Mouse (Mus musculus) bone marrow macrophage, adult 2 months (primary cell): ENCODE results near the gene Apol6. TPM values are rescaled to one million over a fixed set of nuclear protein-coding genes. Genes with fewer than 3 reads are reported as not detected.

Source experiments
- H3K27ac ChIP-seq: 2 replicates; pipeline ENCODE4 v1.5.1; 2012; ENCODE audit warnings: low read depth, low read length; ENCODE audit not compliant: insufficient read depth
- H3K4me1 ChIP-seq: 2 replicates; pipeline ENCODE4 v1.6.1; 2012; ENCODE audit warnings: low read length; ENCODE audit not compliant: control insufficient read depth, insufficient read depth
- H3K4me3 ChIP-seq: 2 replicates; pipeline ENCODE4 v1.5.1; 2012; ENCODE audit warnings: mild to moderate bottlenecking, low read length, moderate library complexity; ENCODE audit not compliant: insufficient read depth
- CTCF ChIP-seq: IDR thresholded peaks from 2 replicates; pipeline ENCODE4 v1.5.1; 2012; ENCODE audit warnings: low read depth, mild to moderate bottlenecking, low read length, moderate library complexity
- POLR2A ChIP-seq: IDR thresholded peaks from 2 replicates; pipeline ENCODE4 v1.6.1; 2012; ENCODE audit warnings: mild to moderate bottlenecking, low read depth, low read length, borderline replicate concordance
- polyA plus RNA-seq: library from polyadenylated mRNA; stranded (reverse); fragments of >200 nt; gene quantifications from 2 replicates; pipeline ENCODE4 v1.2.4, GENCODE M21; 2012; ENCODE audit not compliant: missing spikeins, insufficient read depth, insufficient read length

Apol6 gene
- polyA plus RNA-seq, 1 experiment = not detected

DNA sequence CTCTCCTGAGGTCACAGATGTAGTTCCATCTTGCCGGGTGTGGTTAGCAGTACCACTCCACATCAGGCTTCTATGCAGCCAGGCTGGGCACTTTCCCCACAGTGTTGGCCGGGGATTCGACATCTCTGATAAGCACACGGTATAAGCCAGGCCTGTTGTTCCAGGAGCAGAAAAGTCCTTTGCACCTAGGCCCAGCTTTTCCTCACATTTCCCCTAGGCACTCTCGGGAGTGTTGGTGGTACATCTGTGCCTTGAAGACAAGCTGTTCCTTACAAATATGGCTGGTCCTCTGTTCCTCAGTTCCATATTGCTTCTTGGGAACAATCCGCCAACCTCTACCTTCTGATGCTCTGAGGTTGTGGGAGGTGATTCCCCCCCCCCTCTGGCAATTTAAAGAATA lies 21.7 kb downstream of the Apol6 start:
- no peak overlapping the region for H3K4me3 ChIP-seq
- no peak for TF ChIP-seq POLR2A
- TF ChIP-seq CTCF = no peak
- H3K27ac ChIP-seq = no peak overlapping the region
- H3K4me1 ChIP-seq = no peaks in the 10 kb centered on the region

DNA sequence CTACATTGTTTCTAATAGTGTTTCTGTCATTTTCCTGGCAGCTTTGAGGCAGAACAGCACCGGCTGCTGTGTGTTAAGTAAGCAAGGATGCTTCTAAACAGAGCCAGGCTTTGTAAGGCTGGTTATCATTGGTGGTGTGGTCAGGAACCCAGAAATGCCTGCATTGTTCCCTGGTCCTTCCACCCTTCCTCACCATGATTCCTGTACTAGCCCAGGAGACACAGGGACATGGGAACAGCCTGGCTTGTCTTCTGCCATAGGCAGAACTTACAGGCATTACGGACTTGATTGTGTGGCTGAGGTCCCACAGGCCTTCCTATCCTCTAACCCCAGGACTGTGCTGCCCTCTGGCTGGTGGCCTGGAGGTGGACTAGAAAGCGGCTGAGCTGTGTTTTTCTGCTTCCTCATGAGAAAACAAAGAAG lies 23.9 kb downstream of the Apol6 start:
- no peaks in the 10 kb centered on the region for H3K4me1 ChIP-seq
- no peak overlapping the region for H3K4me3 ChIP-seq
- no peak overlapping the region for H3K27ac ChIP-seq
- no peak for TF ChIP-seq POLR2A
- no peak for TF ChIP-seq CTCF

DNA sequence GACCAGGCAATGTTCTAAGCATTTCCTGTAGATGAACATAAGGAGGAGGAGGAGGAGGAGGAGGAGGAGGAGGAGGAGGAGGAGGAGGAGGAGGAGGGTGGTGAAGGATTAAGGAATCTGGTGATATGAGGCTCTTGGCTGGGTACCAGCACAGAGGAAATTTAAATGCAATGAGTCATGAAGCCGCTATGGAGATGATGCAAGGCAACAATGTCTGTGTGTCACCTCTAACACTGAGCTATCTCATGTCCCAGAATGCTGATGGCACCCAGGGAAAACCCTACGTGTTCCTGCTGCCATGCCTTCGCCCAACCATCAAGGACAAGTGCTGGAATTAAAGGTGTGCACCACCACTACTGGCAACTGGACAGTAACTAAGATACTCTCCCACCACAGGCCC lies 24.5 kb downstream of the Apol6 start:
- no peak overlapping the region for H3K27ac ChIP-seq
- no peak overlapping the region for H3K4me3 ChIP-seq
- no peak for TF ChIP-seq POLR2A
- TF ChIP-seq CTCF = no peak
- H3K4me1 ChIP-seq = no peaks in the 10 kb centered on the region

DNA sequence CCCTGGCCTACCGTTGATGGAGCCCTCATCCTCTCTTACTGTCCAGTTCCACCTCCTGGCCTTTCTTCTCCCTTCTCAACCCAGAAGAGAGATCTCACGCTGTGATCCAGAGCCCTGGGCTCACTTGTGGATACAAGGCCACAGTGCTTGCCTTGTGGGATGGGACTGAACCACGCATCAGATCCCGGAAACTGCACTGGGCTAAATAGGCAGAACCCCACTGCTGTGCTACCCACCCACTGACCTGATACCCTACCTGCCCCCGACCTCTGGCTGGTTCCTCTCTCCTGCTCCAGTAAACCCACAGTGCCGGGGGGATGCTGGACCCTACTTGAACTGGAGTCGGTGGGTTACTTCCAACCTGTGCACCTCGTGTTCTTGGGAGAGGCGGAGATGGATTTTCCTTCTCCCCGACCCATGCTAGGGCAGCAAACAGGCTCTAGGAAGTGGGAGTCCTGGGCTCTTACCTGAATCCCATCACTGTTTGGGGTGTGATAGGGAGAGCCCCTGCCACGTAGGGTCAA lies 26.3 kb downstream of the Apol6 start:
- no peak for TF ChIP-seq POLR2A
- no peak for TF ChIP-seq CTCF
- Histone ChIP-seq H3K27ac (no peak overlapping the region), H3K4me1 (no peaks in the 10 kb centered on the region)

DNA sequence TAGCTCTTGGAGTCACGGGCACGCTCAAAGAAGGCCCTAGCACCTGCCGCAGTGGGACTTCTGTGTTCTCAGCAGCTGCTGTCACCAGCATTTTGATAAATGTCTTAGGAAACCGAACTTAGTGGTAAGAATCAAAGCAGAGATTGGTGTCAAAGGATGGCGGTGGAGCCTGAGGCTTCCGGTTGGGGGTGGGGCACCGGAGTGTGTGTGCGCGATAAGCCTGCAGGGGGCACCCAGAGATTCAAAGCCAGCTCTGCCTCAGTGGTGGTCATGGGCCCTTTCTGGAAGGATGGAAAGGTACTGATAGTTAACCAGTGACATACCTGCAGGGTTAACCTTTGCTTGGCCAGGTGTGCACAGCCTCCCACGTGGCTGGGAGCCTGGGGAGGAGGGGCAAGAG lies 27.0 kb downstream of the Apol6 start:
- no peak overlapping the region for H3K27ac ChIP-seq
- no peak; the same call in 1 of the 2 replicates for TF ChIP-seq CTCF
- no peak for TF ChIP-seq POLR2A
- H3K4me1 ChIP-seq = no peaks in the 10 kb centered on the region
- H3K4me3 ChIP-seq = no peak overlapping the region

More for the DNA sequence above, 26.3 kb downstream of the Apol6 start:
- H3K4me3 ChIP-seq = no peak overlapping the region

DNA sequence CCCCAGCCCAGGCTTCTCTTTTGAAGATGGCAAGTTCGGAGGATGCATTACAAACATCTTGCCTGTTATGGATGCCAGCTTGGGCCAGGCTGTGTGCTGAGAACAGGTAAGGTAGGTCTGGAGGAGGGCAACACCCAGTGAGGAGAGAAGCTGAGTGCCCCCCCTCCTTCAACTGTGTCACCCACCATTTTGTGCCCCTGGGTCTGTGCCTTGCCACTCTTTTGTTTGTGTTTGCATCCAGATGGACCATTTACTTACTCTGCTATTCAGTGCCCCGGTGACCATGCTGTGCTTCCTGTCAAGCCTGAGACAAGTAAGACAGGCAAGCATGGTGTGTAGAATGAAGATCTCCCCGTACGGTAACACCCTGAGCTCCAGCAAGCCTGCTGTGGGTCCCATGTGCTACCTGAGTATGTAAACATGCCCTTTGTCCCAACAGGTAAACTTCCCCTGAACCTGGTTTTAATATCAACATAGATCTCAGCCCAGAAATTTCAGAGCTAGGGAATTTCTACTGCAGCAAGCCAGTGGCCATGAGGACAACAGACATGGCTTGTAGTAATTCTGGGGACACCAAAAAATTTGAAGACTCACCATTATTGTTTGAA lies 28.1 kb downstream of the Apol6 start:
- Histone ChIP-seq H3K4me1 (no peaks in the 10 kb centered on the region), H3K27ac (no peak overlapping the region), H3K4me3 (no peak overlapping the region)
- TF ChIP-seq CTCF (no peak), POLR2A (no peak)

DNA sequence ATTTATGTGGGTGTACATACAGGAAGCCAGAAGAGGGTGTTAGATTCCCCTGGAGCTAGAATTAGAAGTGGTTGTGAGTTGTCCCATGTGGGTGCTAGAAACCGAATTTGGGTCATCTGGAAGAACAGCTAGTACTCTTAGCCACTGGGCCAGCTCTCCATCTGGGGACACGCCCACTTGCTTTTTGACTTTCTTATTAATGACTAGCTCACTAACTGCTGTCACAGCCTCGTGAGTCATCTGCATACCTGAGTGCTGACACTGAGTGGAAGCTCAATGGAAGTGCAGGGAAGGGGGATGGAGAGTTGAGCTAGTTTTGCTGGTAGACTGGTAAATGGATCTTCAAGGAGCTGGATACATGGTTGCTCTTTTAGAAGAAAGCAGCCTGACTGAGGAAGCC lies 32.0 kb downstream of the Apol6 start:
- Histone ChIP-seq H3K27ac (no peak overlapping the region), H3K4me1 (no peaks in the 10 kb centered on the region), H3K4me3 (no peak overlapping the region)
- TF ChIP-seq CTCF = no peak
- TF ChIP-seq POLR2A = no peak

DNA sequence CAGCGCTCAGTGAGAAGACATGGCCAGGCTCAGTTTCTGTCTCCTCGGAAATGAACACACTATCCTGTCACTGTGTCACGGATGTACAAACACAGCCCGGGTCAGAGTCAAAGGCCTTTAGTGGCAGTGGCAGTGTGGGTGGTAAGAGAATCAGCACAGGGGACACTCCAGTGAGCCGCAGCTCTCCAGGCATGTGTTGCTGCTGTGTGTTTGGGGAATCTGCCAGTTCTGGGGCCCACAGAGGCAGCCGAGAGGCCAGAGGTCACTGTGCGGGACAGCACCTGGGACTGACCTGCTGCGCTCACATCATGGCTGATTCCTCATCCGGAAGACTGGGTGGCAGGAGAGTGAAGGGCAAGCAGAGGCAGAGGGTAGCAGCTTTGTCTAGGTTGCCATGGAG lies 33.4 kb downstream of the Apol6 start:
- Histone ChIP-seq H3K4me1 (no peaks in the 10 kb centered on the region), H3K27ac (no peak overlapping the region), H3K4me3 (no peak overlapping the region)
- TF ChIP-seq CTCF (no peak), POLR2A (no peak)

DNA sequence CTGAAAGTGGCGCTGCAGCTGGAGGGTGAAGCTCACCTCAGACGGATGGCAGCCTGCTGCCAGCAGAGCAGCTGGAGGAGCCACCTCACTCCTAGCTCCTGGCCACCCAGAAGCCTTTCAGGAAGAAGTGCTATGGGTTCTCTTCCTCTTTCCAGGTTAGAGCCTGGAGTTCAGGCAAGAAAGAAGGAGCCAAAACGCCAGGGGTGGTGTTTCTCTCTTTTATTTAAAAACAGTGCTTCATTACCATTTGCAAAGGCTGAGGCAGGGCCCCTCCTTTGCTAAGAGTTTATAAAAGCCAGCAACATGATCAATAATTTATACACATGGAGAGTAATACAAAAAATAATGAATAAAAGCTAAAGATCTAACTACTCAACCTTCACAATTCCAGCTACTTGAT lies 34.3 kb downstream of the Apol6 start:
- H3K4me3 ChIP-seq = no peak overlapping the region
- no peak overlapping the region for H3K27ac ChIP-seq
- H3K4me1 ChIP-seq = no peaks in the 10 kb centered on the region
- no peak for TF ChIP-seq CTCF
- TF ChIP-seq POLR2A = no peak

DNA sequence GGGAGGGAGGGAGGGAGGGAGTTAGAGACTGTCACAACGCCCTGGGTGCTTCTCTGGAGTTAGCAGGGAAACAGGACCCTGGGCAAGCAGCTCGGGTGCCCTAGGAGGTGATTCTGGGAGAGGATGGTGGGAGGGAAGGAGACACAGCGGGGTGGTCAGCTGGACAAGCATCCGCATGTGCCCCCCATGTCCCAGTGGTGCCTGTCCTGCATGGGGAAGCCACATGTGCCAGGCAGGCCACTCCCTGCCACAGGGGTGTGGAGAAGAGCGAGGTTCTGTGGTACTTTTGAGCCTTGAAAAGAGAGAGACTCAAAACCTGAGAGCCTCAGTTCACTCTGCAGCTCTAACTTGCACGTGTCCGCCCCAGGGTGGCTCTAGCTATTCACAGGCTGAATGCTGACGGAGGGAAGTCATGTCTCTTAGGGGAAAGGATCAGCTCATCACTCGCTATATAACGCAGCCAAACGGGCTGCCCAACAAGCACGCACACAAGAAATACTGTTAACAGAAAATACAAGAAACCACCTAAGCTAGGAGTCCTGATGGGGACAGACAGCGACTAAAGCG lies 34.8 kb downstream of the Apol6 start:
- H3K4me3 ChIP-seq = no peak overlapping the region
- no peak overlapping the region for H3K27ac ChIP-seq
- TF ChIP-seq CTCF (no peak), POLR2A (no peak)
- H3K4me1 ChIP-seq = no peaks in the 10 kb centered on the region

DNA sequence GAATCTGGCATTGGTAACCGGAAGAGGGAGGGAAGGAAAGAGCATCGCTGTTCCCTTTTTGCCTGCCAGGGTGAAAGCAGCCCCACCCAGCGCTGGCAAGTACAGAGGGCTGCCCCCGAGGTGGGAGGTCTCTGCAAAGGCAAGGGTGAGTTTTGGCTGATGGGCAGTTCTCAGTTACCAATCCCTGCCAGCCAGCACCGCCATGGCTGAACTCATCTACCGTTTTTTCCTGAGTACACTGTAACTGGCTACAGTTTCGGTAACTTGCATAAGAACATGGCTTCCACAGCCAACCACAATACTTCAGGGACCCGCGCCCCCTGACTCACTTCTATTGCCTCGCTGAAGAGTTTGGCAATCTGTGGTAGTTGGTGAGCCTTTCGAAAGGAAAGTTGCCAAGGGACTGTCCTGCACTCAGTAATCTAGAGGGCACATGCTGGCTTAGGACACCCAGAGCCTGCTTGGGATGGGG lies 35.4 kb downstream of the Apol6 start:
- no peak for TF ChIP-seq CTCF
- TF ChIP-seq POLR2A = no peak
- Histone ChIP-seq H3K27ac (no peak overlapping the region), H3K4me1 (no peaks in the 10 kb centered on the region), H3K4me3 (no peak overlapping the region)
